Mouse (Mus musculus) layer of hippocampus, adult 2 months (tissue): ENCODE data around the gene Nr2e3. TPM values are rescaled to one million over a fixed set of nuclear protein-coding genes. Genes with fewer than 3 reads are reported as not detected.

Experiments used
- DNase-seq, 2 experiments: peaks; one replicate each; pipeline ENCODE4 v3.0.0; 2022; ENCODE audit warnings: low spot score in 2 of 2
- H3K27ac ChIP-seq: fragments of 200-600 bp; 2 replicates; pipeline ENCODE4 v1.8.1; 2022
- H3K4me3 ChIP-seq: fragments of 200-600 bp; 2 replicates; pipeline ENCODE4 v1.8.1; 2022; ENCODE audit warnings: mild to moderate bottlenecking
- CTCF ChIP-seq: fragments of 200-600 bp; conservative IDR thresholded peaks from 2 replicates; pipeline ENCODE4 v1.8.1; 2022; ENCODE audit warnings: antibody characterized with exemption, mild to moderate bottlenecking, moderate library complexity
- long read RNA-seq, 2 experiments: library from polyadenylated mRNA; stranded (forward); transcript quantifications; one replicate each; pipeline ENCODE4 v2.0.0; 2021; ENCODE audit warnings: borderline mapping rate in 2 of 2
- total RNA-seq, 2 experiments: library from RNA; stranded (reverse); gene quantifications; 2 replicates each; pipeline ENCODE4 v1.2.3; 2021

Nr2e3 gene
- total RNA-seq: not detected
- long read RNA-seq, experiment 1: 0 reads
- long read RNA-seq, experiment 2: 0 reads

- TF ChIP-seq CTCF: no peak
- Histone ChIP-seq H3K4me3 (no peak within 1 kb of the TSS), H3K27ac (no peak within 1 kb of the TSS)
- DNase-seq: no peak
Measured at GRCm38 (mm10) chr9:59960559-59960958, at the start of gene Nr2e3. Nr2e3 (minus strand) TSS chr9:59960659.

GRCm38 (mm10) chr9:60008936-60009335 is 48.5 kb upstream of the Nr2e3 start:
- no peak for TF ChIP-seq CTCF
- H3K27ac ChIP-seq: no peak overlapping the region
- H3K4me3 ChIP-seq: no peak overlapping the region
- DNase-seq: no peak

GRCm38 (mm10) chr9:60002323-60002722 is 41.9 kb upstream of the Nr2e3 start:
- Histone ChIP-seq H3K27ac (no peak overlapping the region), H3K4me3 (no peak overlapping the region)
- TF ChIP-seq CTCF: no peak
- DNase-seq: no peak

- no peak overlapping the region for H3K4me3 ChIP-seq
- TF ChIP-seq CTCF: no peak
- H3K27ac ChIP-seq: no peak overlapping the region
- DNase-seq: no peak
Measured at GRCm38 (mm10) chr9:60001444-60001843, 41.0 kb upstream of the Nr2e3 start.

GRCm38 (mm10) chr9:59997725-59998124 is 37.3 kb upstream of the Nr2e3 start:
- no peak for DNase-seq
- no peak for TF ChIP-seq CTCF
- no peak overlapping the region for H3K27ac ChIP-seq
- no peak overlapping the region for H3K4me3 ChIP-seq

- no peak for DNase-seq
Measured at GRCm38 (mm10) chr9:59991407-59991806, 30.9 kb upstream of the Nr2e3 start.

GRCm38 (mm10) chr9:59989864-59990263 is 29.4 kb upstream of the Nr2e3 start:
- H3K4me3 ChIP-seq: no peak overlapping the region
- peak; percentile 73 to 83 for DNase-seq
- peak; percentile 91 for TF ChIP-seq CTCF
- H3K27ac ChIP-seq: no peak overlapping the region

More at GRCm38 (mm10) chr9:59991407-59991806, 30.9 kb upstream of the Nr2e3 start:
- Histone ChIP-seq H3K4me3 (no peak overlapping the region), H3K27ac (no peak overlapping the region)
- no peak for TF ChIP-seq CTCF

GRCm38 (mm10) chr9:59985900-59986572 is 25.6 kb upstream of the Nr2e3 start:
- H3K4me3 ChIP-seq: no peak overlapping the region
- DNase-seq: peak; percentile 13 to 30
- H3K27ac ChIP-seq: peak overlapping the region; percentile 39; the same call in 1 of the 2 replicates
- no peak for TF ChIP-seq CTCF

- Histone ChIP-seq H3K27ac (no peak overlapping the region), H3K4me3 (no peak overlapping the region)
- no peak for DNase-seq
- TF ChIP-seq CTCF: no peak
Measured at GRCm38 (mm10) chr9:59981116-59981515, 20.7 kb upstream of the Nr2e3 start.

- H3K27ac ChIP-seq: no peak overlapping the region
- no peak for TF ChIP-seq CTCF
- DNase-seq: no peak
- H3K4me3 ChIP-seq: no peak overlapping the region
Measured at GRCm38 (mm10) chr9:59971263-59971662, 10.8 kb upstream of the Nr2e3 start.

- peak; percentile 64 to 77 for DNase-seq
- Histone ChIP-seq H3K4me3 (no peak overlapping the region), H3K27ac (no peak overlapping the region)
- TF ChIP-seq CTCF: peak; percentile 95
Measured at GRCm38 (mm10) chr9:59969383-59969782, 8.9 kb upstream of the Nr2e3 start.

- Histone ChIP-seq H3K4me3 (no peak overlapping the region), H3K27ac (no peak overlapping the region)
- DNase-seq: no peak
- TF ChIP-seq CTCF: no peak
Measured at GRCm38 (mm10) chr9:59965046-59965445, 4.6 kb upstream of the Nr2e3 start.

GRCm38 (mm10) chr9:59964367-59964766 is 3.9 kb upstream of the Nr2e3 start:
- H3K4me3 ChIP-seq: no peak overlapping the region
- no peak for DNase-seq
- TF ChIP-seq CTCF: no peak
- no peak overlapping the region for H3K27ac ChIP-seq
